Mouse (Mus musculus) ES-E14 (cell line): ENCODE results near the gene Apmap.

ENCODE experiments used
- CHD2 ChIP-seq: IDR thresholded peaks from 2 replicates; pipeline ENCODE4 v1.6.1; 2014; ENCODE audit warnings: mild to moderate bottlenecking, low read depth, low read length, inconsistent platforms
- HCFC1 ChIP-seq: IDR thresholded peaks from 2 replicates; pipeline ENCODE4 v1.6.1; 2012; ENCODE audit warnings: low read length, inconsistent platforms, borderline replicate concordance; ENCODE audit not compliant: insufficient read depth
- MAFK ChIP-seq: IDR thresholded peaks from 2 replicates; pipeline ENCODE4 v1.6.1; 2014; ENCODE audit warnings: mild to moderate bottlenecking, low read depth, low read length, inconsistent platforms; ENCODE audit not compliant: insufficient read depth
- ZNF384 ChIP-seq: IDR thresholded peaks from 2 replicates; pipeline ENCODE4 v1.6.1; 2012; ENCODE audit warnings: low read depth, low read length, inconsistent platforms

DNA sequence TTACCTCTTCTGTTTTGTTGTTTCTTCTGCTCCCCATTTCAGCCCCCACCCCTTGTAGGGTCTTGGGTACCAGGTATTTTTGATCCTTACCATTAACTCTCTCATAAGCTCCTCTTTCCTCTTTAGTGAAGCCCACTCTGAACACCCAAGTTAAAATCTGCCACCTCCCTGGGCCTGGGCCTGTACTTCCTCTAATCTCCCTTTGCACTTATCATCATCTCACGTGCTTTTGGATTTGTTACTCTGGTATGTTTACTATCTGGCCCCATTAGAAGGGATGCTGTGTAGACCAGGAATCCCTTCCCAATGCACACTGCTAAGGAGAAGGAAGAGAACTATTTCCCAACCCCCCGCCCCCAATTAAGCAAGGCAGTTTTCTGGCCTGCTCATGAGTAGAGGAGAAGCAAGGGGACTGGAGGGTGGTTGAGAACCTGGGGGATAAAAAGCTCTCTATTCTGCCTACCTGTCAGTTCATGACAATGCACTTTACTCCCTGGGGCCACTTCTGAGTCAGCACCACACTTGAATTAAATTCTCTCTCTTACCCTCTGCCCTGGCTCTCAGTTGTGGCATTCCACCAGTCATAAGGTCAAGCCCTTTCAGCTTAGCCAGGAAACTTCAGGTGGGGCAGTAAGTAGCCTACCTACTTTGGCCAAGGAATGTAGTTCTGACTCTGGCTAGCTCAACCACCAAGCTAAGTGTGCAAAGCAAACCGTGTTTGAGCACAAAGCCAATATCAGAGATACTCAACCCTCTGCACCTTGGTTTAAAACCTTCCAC lies 12.8 kb downstream of the Apmap start:
- TF ChIP-seq ZNF384 (no peak), HCFC1 (no peak), CHD2 (no peak), MAFK (no peak)
